Mouse (Mus musculus) liver (tissue): Measurements from ENCODE around the gene Mapk14.
"Not testable (repeated sequence)": the region's sequence is repeated elsewhere in the genome, so short reads cannot be mapped to it uniquely, and the experiment has no call there.

ENCODE experiments used
- DNase-seq: peaks from one replicate; pipeline ENCODE4 v3.0.0-alpha.2; 2020; ENCODE audit warnings: mixed read lengths

Gene Mapk14

DNA sequence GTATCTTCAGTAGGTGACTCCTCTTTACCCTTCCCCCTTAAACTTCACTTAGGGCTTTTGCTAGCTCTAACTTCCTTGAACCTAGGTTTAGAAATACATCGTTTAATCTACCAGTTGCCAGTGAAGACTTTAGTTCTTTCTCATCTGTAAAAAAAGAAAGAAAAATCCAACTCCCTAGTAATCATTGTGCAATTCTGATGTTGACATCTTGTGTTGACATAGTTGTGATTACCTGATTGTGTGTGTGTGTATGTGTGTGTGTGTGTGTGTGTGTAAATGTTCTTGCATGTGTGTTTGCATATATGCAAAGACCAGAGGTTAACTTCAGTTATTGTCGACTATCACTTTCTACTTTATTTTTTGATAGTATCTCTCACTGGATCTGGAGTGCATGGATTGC, 7.5 kb downstream of the Mapk14 start:
- DNase-seq: no peak

DNA sequence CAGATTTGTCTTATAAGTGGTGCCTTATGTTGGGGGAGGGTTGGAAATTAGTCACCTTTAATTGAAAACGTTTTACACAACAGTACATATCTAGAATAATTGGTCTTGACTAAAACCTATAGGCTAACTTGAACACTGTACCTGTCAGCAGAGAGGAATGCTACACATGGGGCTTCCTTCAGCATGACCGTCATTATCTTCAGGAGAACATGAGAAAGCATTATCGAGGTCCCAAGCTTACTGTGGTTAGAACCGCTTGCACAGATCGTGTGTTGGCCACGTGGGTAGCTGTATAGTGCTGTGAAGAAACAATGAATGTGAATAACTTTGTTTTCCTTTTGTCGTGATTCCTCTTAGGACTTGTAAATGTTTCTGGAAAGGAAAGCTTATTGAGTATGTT, 8.7 kb downstream of the Mapk14 start:
- DNase-seq: no peak

DNA sequence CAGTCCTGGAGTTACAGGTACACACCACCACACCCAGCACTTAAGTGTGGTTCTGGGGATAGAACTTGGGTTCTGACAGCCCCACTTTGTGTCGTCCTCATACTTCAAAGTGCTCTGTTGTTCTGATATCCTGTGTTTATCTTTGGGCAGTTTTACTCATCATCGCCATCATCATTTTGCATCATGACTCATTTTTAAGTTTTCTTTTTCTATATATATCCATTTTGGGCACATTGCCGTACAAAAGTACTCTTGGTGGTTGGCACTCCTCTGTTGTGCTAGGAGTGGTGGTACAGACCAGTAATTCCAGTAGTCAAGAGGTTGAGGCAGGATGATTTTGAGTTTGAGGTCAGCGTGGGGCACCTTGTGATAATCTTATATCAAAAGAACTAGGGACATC, 10.0 kb downstream of the Mapk14 start:
- no peak for DNase-seq

DNA sequence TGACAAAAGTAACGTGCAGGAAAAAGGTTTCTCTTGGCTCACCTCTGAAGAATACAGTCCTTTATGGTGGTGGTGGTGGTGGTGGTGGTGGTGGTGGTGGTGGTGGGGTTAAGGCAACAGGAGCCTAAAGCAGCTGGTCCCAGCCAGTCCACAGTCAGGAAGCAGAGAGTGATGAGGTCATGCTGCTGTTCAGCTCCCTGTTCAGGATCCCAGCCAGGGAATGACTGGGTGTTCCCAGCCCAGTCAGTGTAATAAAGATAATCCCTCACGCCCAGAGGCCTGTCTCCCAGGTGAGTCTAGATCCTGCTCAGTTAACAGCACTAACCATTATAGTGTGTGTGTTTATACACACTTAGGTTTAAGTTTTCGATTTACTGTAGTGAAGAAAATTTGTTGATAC, 10.6 kb downstream of the Mapk14 start:
- no peak for DNase-seq

DNA sequence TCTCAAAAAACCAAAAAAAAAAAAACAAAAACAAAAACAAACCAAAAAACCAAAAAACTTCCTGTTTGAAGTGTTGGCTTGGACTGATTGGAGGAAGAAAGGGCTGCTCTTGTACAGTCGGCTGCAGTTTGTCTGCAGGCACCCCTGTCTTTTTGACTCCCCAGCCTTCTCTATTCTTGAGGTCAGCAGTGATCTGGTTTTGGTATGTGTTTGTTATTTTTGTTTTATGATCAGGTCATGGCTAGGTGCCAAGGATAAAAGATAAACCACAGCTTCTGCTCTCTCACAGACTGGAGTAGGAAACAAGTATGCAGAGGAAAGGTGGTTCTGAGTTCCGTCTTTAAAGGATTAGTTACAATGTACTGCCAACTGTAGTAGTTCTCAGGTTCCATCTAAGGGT, 11.5 kb downstream of the Mapk14 start:
- no peak for DNase-seq

DNA sequence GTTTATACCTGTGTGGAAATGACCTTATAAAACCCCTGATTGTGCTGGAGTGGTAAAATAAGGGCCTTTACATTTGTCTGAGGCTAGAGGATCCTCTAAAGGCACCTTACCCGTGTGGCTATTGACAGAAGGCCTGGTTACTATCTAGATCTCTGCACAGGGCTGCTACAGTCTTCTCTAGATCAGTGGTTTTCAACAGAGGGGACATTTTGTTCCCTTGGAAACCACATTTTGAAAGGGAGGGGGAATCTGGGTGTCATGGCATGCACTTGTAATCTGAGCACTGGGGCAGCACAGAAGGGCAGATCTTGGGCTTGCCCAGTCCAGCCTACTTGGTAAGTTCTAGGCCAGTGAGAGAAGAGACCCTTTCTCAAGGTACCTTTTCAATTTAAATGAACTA, 15.6 kb downstream of the Mapk14 start:
- no peak for DNase-seq

DNA sequence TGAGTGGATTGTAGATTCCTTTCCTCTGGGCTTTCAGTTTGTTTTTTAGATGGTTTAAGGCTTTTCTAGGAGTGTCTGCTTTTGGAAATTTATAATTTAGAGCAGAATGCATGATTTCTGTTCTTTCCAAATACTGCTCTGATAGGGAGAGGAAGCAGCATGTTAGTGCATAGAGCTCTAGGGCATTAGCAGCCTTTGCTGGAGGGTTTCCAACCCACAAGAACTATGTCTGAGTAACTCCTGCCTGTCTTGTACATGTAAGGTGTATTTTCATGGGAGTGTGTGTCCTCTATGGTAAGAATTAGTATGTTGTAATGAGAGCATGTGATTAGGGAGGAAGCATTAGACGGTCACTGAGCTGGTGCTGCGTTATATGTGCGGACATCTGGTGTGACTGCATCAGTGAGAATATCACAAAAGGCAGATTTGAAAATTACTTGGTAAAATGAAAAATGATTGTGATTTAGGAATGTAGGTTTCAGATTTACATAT, 16.1 kb downstream of the Mapk14 start:
- no peak for DNase-seq

DNA sequence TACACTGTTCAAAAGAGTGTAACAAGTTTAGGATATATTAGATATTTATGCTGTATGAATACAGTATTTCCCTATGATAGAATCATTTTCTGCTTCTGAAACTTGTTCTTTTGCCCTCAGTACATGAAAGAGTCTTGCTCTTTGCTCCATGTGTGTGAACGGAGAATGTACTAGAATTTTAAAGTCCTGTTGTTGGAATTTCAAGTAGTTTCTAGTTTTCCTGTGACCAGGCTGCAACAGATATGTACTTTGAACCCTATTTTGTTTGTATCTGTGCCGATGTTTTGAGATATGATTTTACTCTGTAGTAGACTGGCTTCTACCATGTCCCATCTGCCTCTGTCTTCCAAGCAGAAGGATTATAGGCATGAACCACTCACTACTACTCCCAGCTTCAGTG, 16.7 kb downstream of the Mapk14 start:
- no peak for DNase-seq

DNA sequence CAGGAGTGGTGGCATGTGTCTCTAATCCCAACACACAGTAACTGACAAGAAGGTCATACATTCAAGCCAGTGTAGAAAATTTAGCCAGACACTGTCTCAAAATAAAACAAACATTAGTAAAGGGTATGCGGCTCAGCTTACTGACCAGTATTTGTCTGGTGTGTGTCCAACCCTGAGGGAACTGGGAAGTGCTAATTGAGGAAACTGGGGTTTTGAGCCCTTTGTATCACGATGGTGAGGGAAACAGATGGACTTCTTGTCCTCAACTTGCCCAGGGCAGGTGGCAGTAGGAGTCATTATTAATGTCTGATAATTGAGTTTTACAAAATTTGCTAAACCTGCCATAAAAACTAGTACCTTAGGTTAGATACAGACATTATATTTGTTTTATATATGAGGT, 17.9 kb downstream of the Mapk14 start:
- DNase-seq: no peak

DNA sequence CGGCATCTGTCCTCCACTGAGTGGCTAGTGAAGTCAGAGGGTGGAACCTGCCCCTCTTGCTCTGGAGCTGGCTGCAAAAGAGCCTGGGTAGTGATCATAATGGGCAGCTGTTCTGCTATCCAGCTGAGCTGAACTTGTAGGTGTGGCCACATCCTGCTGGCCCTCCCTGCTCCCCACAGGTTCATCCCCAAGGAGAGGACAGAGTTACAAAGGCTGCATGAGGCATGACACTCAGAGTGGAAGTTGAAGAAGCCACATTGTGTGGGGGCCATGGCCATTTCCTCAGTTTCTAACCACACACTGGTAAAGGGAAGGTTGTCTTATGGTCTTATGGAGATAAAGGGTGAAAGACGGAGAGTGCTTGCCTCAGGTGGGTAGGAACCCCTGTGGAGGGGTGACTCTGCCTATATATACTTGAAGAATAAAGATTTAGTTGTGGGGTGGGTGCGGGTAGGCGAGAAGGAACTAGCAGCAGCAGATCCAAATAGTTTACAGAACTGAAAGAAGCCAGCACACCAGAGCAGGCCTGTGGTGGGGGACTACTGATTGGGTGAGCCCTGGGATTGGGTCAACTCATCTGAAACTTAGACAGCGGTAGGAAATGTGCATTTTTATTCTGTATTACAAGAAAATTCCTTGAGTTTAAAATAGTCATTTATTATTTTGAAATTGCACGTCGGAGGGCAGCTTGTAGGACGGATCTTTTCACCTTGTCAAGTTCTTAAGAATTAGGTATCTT, 18.6 kb downstream of the Mapk14 start:
- DNase-seq: no peak

DNA sequence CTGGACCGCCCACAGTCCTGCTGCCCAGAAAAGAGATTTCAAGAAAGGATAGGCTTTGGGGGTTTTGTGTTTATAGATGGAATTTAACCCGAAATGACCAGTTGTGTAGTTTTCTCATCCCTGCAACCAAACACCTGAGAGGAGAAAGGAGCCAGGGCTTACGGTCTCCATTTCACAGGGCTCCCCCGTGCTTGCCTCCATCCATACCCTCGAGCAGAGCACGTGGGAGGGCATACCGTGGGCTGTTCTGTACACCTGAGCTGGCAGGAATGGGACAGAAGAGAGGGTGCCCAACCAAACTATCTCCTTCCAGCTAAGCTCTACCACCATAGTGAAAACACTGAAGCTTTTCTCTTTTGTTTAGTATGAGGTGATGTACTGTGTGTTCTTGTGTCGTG, 19.2 kb downstream of the Mapk14 start:
- no peak for DNase-seq

DNA sequence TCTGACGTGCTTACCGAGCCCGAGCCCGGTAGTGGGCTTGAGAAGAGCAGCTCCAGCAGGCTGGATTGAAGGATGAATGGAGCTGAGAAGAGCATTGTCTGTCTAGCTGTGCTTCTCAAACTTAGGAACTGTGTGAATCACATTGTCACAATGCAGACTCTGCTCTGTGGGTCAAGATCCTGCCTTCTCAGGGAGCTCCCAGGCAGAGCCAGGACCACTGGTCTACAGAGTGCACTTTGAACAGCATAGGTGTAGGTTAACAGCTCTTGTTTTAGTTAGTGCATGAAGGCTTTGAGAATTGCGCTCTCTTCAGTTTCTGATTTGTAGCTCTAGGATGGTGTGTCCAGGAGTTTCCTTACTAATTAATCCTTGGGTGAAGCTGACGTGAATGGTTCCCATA, 20.1 kb downstream of the Mapk14 start:
- no peak for DNase-seq

DNA sequence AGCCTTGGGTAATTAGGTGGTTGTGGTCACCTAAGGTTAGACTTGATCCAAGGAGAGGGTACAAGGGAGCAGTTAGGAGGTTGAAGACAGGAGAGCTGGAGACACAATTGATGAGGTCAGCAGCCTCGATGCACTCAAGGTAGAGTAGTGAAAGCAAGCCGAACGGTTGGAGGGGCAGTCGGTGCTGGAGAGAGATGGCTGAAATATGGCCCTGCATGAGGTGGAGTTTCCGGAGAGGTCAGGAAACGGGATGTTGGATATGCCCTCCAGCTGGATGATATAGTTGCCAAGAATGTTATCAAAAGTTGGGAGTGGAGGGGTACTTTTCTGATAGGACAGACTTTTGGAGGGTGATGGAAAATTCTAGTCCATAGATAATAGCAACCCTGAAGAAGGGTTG, 21.2 kb downstream of the Mapk14 start:
- DNase-seq: no peak

DNA sequence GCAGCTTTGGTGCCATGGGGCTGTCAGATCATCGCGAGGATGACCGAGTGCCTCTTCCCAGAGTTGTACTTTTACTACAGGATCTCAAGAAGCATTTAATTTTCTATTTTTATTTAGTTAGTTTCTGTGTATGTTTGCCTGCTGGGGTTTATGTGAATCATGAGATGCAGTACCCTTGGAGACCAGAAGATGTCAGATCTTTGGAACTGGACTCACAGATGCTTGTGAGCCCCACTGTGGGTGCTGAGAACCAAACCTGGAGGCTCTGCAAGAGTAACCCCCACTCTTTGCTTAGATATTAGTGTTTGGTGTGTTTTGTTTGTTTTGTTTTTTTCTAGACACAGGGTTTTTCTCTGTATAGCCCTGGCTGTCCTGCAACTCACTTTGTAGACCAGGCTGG, 22.9 kb downstream of the Mapk14 start:
- no peak for DNase-seq

DNA sequence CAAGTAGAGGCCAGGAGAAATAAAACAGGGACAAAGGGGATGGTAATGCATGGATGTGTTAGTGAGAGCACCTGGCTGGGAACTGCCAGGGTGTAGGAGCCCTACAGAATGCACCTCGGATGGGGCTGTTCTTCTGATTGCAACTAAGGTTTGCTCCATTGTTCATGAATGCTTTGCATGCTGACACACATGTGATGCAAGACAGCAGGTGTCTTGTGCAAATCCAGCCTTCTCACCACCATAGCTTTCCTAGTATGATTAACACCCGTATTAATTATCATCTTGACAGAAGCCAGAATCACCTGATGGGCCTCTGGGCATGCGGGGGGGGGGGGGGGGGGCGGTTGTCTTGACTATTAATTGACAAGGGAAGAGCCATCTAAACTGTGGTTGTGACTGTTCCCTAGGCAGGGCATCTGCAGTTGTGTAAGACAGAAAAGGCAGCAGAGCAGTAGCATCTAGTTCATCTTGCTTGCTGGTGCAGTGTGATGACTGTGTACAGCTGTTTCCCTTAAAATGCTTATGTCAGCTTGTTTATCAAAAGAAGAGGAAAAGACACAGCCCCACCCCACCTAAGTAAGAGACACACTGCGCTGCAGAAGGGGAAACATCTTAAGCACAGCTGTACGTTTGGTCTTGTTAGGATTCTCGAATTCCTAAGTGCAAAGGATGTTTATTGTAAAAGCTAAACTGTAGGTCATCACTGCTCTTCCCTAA, 24.9 kb downstream of the Mapk14 start:
- DNase-seq: no peak

DNA sequence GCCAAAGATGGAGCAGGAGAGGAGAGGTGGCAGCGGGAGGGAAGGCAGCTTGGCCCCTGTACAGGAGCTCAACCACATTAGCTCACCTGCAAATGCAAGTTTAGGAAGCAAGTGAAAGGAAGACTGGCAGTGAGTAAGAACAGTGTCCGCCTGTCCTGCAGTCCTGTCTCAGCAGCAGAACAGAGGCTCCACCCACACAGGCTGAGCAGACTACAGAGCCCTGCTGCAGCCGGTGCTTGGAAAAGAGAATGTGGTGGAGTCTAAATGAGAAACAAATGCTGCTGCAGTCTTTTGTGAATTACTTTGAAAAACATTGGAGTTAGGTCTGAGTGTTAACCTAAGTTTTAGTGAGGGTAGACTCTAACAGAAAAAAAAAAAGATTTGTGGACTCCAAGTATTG, 26.4 kb downstream of the Mapk14 start:
- DNase-seq: no peak

DNA sequence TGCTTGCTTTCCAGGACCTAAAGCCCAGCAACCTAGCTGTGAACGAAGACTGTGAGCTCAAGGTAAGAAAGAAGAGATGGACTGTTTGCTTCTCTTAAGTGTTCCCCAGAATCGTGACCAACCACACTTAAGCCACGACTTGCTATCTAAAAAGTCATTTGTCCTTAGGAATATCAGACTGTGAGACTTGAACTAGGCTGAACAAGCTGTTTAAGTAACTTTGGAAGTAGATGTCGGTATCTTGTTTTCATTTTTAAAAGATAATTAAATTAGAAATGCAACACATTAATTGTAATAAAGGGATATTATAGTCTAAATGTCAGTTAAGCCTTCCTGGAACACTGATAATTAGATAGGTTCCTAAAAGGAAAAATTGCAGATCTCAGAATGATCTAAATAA, 34.7 kb downstream of the Mapk14 start, which contains the start of gene AC170998.1:
Gene AC170998.1 (plus strand): TSS at position 301 of the 400 bp plus-strand sequence.
- no peak for DNase-seq

DNA sequence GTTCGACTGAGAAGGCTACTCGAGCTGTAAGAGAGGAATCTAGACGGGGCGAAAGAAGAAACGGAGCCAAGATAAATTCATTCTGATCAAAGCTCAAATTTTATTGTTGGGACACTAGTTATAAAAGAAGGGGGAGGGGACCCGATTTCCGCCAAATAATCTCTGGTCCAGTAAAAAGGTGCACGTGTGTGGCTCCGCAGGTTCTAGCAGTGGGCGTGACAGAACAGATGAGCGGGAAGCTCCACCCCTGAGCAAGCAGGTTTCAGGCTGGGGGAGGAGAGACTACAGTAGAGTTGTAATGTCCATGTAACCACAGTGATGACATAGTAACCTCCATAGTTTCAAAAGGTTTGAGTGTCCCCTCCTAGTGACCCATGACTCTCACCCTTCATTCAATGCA, 36.4 kb downstream of the Mapk14 start:
- DNase-seq: not testable (repeated sequence)

DNA sequence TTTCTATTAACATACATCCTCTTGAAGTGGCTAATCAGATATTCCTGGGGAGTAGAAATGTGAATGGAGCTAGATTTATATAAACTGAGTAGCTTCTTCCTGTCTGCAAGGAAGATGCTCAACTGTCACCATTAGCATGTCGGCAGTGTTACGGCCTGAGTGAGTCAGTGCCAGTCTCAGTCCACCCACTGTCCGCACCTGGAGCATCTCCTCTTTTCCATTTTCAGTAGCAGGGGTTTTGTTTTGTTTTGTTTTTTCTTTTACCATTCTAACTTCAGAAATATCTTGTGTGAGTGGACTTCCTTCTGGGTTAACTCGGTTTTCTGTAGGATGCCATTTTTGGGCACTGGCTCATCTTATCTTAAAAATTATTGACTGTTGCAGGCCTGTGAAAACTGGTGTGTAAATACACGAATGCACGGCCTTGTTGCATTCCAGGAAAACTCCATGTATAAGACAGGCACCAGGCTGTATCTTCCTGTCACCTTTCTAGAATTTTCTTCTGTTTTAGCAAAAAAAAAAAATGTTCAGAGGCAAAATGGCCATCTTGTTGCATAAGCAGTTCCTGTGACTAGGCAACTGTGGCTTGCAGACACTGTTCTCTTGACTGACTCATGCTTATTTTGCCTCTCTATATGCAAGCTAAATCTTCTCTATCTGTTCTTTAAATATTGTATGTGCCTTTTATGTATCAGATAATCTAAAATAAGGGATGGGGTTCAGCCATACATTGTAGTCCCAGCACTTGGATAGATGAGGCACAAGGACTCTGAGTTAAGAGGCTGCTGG, 44.4 kb downstream of the Mapk14 start:
- no peak for DNase-seq

DNA sequence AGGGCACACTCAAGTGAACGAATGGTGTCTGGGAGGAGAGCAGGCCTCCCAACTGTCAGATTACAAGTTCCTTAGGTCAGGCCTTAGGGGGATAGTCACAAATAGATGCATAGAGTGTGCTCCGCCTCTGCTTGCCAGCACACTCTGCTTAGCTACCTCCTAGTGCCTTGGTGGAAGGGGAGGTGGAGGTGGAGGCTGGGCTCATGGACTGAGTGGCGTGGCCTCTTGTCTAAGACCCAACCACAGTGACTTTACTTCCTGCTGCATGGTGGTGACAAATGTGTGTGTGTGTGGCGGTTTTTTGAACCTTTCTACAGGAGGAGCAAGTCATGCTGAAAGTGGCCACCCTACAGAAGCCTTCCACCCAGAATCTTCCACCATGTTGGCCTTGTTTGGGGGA, 45.4 kb downstream of the Mapk14 start:
- DNase-seq: no peak

DNA sequence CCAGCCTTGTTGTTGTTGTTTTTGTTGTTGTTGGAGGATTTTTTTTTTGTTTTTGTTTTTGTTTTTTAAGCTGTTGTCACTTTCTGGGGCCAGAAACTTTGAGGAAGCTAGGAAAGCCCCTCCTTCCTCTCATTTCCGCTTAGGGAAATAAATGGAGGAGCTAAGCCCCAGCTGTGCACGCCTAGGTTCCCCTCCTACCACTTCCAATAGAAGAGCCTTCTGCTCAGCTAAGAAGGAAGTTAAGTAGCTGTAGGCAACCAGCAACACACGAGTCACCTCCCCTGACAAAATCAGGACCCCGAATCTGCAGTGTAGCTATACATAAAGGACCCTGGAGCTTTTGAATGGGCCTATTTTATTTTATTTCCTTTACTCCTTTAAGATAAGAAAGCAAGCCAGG, 46.8 kb downstream of the Mapk14 start:
- no peak for DNase-seq

DNA sequence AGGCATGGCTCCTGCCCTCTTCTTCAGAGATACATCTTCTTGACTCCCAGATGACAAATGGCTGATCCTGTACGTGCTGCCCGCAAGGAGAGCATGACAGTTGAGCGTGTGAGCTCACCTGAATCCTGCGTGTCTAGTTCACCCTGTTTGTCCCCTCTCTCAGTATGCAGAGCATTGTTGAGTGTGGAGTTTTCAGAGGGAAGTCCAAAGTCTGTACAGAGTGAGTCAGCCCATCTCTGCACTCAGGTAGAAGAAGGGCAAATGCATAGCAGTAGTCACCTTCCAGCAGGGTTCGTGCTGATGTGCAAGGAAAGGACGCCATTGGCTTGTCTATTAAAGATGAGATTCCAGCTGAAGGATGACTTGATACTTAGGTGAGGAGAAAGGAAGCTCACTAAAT, 48.1 kb downstream of the Mapk14 start:
- no peak for DNase-seq

DNA sequence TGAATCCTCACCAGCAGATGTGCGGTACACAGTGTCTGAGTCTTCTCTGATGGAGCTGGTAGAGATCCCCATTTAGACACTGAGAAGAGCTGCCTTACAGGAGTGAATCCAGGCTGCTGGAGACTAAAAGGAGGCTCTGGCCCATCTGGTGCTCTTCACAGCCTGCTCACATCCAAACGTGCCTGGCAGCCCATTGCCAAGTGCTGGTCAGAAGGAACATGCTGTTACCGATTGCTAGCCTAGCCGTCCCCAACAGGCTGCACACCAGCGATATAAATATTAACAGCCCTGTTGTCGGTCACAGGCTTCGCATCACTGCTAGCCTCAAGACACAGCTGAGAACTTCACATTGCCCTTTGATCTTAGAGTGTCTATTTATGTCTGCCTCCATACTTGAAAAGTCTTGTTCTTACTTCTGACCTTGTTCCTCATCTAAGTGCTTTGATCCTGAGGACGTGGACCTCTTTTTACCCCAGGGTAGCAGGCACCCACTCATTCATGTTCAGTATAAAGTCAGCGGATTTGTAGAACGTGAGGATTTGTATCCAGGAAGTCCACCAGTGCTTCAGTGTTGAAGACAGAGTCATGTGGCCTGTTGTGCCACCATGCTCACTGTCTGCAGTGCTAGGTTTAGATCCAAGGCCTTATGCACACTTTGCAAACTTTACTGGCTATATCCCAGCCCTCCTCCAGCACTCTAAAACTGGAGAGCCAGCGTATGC, 52.2 kb downstream of the Mapk14 start:
- DNase-seq: no peak
